Mouse (Mus musculus) embryonic fibroblast, embryonic 13.5 days (primary cell): ENCODE results near the gene Arid5b.

ENCODE experiments used
- CTCF ChIP-seq: IDR thresholded peaks from 2 replicates; pipeline ENCODE4 v1.5.1; 2011; ENCODE audit warnings: mild to moderate bottlenecking, control low read depth, low read length, moderate library complexity, borderline replicate concordance; ENCODE audit not compliant: insufficient read depth
- POLR2A ChIP-seq: IDR thresholded peaks from 2 replicates; pipeline ENCODE4 v1.6.1; 2011; ENCODE audit warnings: low read depth, mild to moderate bottlenecking, control low read depth, low read length, moderate library complexity

DNA sequence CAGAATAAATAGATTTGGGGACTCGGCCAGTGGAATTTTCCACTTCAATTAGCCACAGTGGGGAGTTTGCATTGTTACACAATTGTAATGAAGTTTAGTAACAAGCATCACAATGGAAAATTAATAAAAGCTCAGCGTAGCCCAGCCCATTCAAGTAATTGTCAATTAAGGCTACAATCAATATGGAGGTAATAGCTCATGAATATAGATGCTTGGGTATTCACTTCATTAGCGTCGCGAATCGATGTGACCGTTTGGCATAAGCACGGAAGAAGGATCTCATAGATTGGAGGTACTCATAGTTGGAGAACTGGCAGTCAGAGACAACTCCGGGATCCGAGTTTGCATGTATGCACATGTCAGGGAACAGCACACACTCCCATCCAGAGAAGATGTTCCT, 214.0 kb downstream of the Arid5b start:
- TF ChIP-seq CTCF: no peak
- no peak for TF ChIP-seq POLR2A
